Mouse (Mus musculus) forebrain, embryonic 11.5 days (tissue): ENCODE data around the gene R3hdm4. TPM values are rescaled to one million over a fixed set of nuclear protein-coding genes. Genes with fewer than 3 reads are reported as not detected.

Experiments
- ATAC-seq: fragments of 200-750 bp; cut with Nextera tagmentation; replicated peaks from 2 replicates; pipeline ENCODE4 v1.8.0; 2017; ENCODE audit warnings: moderate TSS enrichment; ENCODE audit not compliant: low FRiP score
- DNase-seq: peaks from one replicate; pipeline ENCODE4 v3.0.0-alpha.2; 2017; ENCODE audit warnings: low spot score
- H3K27ac ChIP-seq: fragments of 300-500 bp; sonication (generic); 2 replicates; pipeline ENCODE4 v1.5.1; 2014; ENCODE audit warnings: low read depth, low read length
- H3K27me3 ChIP-seq: fragments of 300-500 bp; sonication (generic); 2 replicates; pipeline ENCODE4 v1.6.1; 2014; ENCODE audit warnings: mild to moderate bottlenecking, low read length, mixed read lengths; ENCODE audit not compliant: control insufficient read depth, insufficient read depth
- H3K36me3 ChIP-seq: fragments of 300-500 bp; sonication (generic); 2 replicates; pipeline ENCODE4 v1.6.1; 2014; ENCODE audit warnings: mild to moderate bottlenecking, low read length, moderate library complexity, mixed read lengths; ENCODE audit not compliant: control insufficient read depth, insufficient read depth
- H3K4me1 ChIP-seq: fragments of 300-500 bp; sonication (generic); replicated peaks from 2 replicates; pipeline ENCODE4 v1.6.1; 2014; ENCODE audit warnings: low read length, mixed read lengths; ENCODE audit not compliant: control insufficient read depth, insufficient read depth
- H3K4me2 ChIP-seq: fragments of 300-500 bp; sonication (generic); 2 replicates; pipeline ENCODE4 v1.6.1; 2014; ENCODE audit warnings: low read depth, mild to moderate bottlenecking, low read length, moderate library complexity, mixed read lengths; ENCODE audit not compliant: severe bottlenecking
- H3K4me3 ChIP-seq: fragments of 300-500 bp; sonication (generic); 2 replicates; pipeline ENCODE4 v1.5.1; 2014; ENCODE audit warnings: low read depth, low read length
- H3K9ac ChIP-seq: fragments of 300-500 bp; sonication (generic); 2 replicates; pipeline ENCODE4 v1.6.1; 2014; ENCODE audit warnings: low read length
- H3K9me3 ChIP-seq: fragments of 300-500 bp; sonication (generic); 2 replicates; pipeline ENCODE4 v1.6.1; 2016; ENCODE audit warnings: low read length, mixed read lengths; ENCODE audit not compliant: control insufficient read depth
- WGBS: fragments of 180-500 bp; shearing (Covaris S2); extraction: QIAGEN DNeasy Blood & Tissue Kit; methylation state at CpG from one replicate; pipeline ENCODE4 v1.1.7; 2014; 5-methylcytosine and 5-hydroxymethylcytosine counted together
- polyA plus RNA-seq: library from polyadenylated mRNA; unstranded; fragments of >200 nt; fragmentation: Nextera tagmentation; extraction: Ambion mirVana; gene quantifications from 2 replicates; pipeline ENCODE4 v1.2.1, GENCODE M21; 2014

Gene R3hdm4
- polyA plus RNA-seq, 1 experiment from 2014 or later = 135 TPM

DNA sequence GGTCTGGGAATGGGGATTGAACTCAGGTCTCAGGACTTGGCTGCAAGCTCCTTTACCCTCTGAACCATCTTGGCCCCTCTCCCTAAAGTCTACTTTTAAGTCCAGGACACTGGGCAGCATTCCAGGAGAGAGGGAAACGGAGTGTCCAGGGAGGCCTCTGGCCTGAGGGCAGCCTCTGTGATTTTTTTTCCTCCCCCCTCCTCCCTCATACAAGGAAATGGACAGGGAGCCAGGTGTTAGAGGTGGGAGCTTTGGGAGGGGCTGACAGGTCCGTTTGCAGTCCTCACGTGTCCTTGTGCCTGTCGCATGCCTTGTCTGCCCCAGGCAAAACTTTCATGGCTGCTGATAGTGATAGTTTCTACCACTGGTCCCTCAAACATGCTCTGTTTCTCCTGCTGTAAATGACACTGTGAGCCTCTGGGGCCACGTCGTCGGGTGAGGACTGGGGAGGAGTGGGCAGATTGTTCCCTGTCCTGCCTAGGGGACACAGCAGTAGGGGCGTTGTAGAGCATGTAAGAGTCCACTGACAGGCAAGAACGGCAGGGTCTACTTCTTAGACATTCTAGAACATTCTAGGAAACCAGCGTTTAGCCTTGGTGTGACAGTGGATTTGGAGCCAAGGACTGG, 15.4 kb upstream of the R3hdm4 start:
- H3K4me2 ChIP-seq = no peak overlapping the region
- H3K4me3 ChIP-seq = no peak overlapping the region
- H3K9me3 ChIP-seq = no peaks in the 10 kb centered on the region
- peaks cover 3% of the 10 kb centered on the region; the same call in 1 of the 2 replicates for H3K4me1 ChIP-seq
- ATAC-seq (no peak), DNase-seq (no peak)
- no peaks in the 10 kb centered on the region for H3K27me3 ChIP-seq
- peak overlapping the region; percentile 3; the same call in 1 of the 2 replicates for H3K27ac ChIP-seq
- H3K9ac ChIP-seq = no peak overlapping the region
- 83% methylated on average over 10 of the region's 10 CpGs for WGBS
- H3K36me3 ChIP-seq = no peaks in the 10 kb centered on the region

DNA sequence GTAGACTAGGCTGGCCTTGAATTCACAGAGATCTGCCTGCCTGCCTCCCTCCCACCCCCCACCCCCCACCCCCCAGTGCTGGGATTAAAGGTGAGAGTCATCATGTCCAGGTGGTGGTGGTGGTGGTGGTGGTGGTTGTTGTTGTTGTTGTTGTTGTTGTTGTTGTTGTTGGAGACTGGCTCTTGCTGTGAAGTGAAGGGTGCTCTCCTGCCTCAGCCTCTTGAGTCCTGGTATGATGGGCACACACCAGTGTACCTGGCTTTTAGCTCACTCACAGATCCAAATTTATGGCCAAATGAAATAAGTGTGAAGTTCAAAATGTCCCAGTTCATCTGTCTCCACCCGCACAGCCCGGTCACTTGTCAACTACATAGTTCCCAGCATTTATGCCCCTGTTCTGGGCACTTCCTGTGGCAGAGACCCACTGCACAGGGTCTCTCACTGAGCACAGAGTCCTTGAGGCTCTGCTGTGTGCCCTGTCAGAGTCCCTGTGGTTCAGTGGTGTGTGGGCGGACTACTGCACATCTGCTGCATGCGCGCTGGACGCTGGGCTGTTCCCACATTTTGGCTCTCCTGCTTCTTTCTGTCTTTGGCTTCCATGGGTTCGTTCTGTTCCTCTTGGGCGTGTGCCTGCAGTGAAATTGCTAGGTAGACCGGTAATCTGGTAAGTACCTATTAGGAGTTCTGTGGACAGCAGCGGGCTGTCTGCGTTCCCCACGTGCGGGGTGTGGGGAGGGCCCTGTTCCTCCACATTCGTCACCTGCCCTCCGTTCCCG, 14.0 kb upstream of the R3hdm4 start:
- no peaks in the 10 kb centered on the region for H3K36me3 ChIP-seq
- no peak overlapping the region for H3K27ac ChIP-seq
- DNase-seq (no peak), ATAC-seq (no peak)
- 91% methylated on average over 16 of the region's 16 CpGs for WGBS
- H3K9ac ChIP-seq = no peak overlapping the region
- no peak overlapping the region for H3K4me3 ChIP-seq
- H3K4me1 ChIP-seq = peaks cover 3% of the 10 kb centered on the region; the same call in 1 of the 2 replicates
- H3K27me3 ChIP-seq = no peaks in the 10 kb centered on the region
- no peak overlapping the region for H3K4me2 ChIP-seq
- H3K9me3 ChIP-seq = no peaks in the 10 kb centered on the region

DNA sequence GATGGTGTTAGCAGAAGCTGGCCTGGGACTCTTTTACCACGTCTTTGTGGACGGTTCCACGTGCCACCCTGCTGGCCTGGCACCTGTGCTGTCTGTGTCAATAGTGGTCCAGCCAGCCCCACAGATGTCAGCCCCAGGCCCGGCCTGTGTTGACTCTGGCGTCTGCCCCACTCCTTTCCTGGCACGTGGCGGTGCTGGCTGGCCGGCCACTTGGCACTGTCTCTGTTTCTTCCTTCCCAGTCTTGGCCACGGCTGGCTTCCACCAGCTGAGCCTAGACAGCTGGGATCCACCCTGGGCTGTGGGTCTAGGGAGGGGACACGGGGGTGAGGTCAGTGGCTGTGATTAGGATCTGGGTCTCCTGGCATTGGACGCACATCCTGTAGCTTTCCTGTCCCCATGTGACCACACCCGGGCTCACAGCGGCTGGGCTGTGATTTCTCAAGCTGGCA, 13.3 kb upstream of the R3hdm4 start:
- Histone ChIP-seq H3K9ac (no peak overlapping the region), H3K36me3 (no peaks in the 10 kb centered on the region), H3K4me2 (no peak overlapping the region), H3K27ac (no peak overlapping the region), H3K4me3 (no peak overlapping the region), H3K9me3 (no peaks in the 10 kb centered on the region), H3K4me1 (peaks cover 3% of the 10 kb centered on the region; the same call in 1 of the 2 replicates), H3K27me3 (no peaks in the 10 kb centered on the region)
- ATAC-seq (no peak), DNase-seq (no peak)
- WGBS = 84% methylated on average over 13 of the region's 13 CpGs

DNA sequence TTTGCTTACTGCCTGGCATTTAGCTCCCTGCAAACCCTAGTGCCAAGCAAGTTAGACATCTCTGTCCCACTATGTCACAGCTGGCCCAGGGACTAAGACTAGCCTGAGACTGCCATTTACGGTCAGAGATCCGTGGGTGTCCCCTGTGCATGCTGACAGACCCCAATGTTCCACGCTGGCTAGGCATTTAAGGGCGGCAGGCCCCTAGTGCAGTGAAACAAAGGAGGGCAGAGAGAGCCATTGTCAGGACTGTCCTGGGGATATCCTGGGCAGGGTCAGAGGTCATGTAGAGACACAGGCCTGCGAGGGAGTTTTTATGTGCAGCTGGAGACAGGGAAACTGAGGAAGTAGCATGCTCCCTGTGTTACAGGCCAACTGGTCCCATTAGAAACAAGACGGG, 12.9 kb upstream of the R3hdm4 start:
- no peaks in the 10 kb centered on the region for H3K9me3 ChIP-seq
- H3K4me2 ChIP-seq = no peak overlapping the region
- H3K4me3 ChIP-seq = no peak overlapping the region
- no peaks in the 10 kb centered on the region for H3K36me3 ChIP-seq
- H3K27me3 ChIP-seq = no peaks in the 10 kb centered on the region
- H3K9ac ChIP-seq = no peak overlapping the region
- WGBS = 40% methylated on average over 6 of the region's 6 CpGs
- DNase-seq (no peak), ATAC-seq (no peak)
- peaks cover 6% of the 10 kb centered on the region for H3K4me1 ChIP-seq
- H3K27ac ChIP-seq = no peak overlapping the region

DNA sequence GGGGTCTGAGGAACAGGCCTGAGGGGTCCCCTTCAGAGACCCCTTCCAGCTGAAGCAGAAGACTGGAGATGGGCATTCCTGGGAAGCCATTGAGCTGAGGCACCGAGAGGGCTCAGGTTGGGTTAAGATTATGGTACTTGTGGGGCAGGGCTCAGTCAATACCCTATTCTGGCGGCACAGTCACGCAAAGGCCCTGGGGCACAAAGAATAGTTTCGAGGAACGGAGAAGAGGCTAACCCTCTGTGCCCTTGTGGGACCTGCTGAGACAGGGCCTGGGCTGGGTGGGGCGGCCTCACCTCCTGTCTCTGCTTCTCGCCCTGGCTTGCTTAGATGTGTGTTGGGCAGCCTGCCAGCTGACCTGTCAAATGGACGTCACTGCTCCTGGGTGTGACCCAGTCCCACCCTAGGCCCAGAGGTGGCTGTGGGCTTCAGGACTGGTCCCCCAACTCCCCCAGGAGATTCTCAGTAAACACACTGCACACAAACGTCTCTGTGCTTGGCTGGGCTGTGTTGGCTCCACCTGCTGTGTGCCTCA, 12.2 kb upstream of the R3hdm4 start:
- Histone ChIP-seq H3K4me3 (no peak overlapping the region), H3K36me3 (no peaks in the 10 kb centered on the region), H3K4me1 (peaks cover 9% of the 10 kb centered on the region), H3K9ac (no peak overlapping the region), H3K9me3 (no peaks in the 10 kb centered on the region), H3K27me3 (no peaks in the 10 kb centered on the region), H3K4me2 (no peak overlapping the region), H3K27ac (no peak overlapping the region)
- 74% methylated on average over 9 of the region's 9 CpGs for WGBS
- ATAC-seq (no peak), DNase-seq (no peak)

DNA sequence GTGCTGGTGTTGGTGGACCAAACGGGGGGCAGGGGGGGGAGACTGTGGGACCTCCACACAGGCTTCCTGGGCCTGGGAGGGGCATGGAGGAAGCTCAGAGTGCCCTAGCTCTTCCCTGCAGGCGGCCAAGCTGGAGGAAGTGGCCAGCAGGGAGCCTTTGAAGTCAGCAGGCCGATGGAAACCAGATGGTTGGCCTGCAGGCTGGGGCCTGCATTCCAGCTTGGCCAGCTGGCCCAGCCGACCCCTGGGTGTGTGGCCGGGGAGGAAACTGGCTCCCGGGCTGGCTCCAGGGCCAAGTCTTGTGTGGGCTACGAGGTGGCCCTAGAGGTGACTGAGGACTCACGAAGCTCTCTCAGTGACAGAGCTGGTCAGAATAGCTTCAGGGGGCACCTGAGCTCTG, 11.7 kb upstream of the R3hdm4 start:
- WGBS = 32% methylated on average over 8 of the region's 8 CpGs
- Histone ChIP-seq H3K9ac (no peak overlapping the region), H3K4me2 (no peak overlapping the region), H3K27ac (no peak overlapping the region), H3K27me3 (no peaks in the 10 kb centered on the region), H3K36me3 (no peaks in the 10 kb centered on the region), H3K4me1 (peaks cover 9% of the 10 kb centered on the region), H3K4me3 (no peak overlapping the region), H3K9me3 (no peaks in the 10 kb centered on the region)
- ATAC-seq (no peak), DNase-seq (no peak)

DNA sequence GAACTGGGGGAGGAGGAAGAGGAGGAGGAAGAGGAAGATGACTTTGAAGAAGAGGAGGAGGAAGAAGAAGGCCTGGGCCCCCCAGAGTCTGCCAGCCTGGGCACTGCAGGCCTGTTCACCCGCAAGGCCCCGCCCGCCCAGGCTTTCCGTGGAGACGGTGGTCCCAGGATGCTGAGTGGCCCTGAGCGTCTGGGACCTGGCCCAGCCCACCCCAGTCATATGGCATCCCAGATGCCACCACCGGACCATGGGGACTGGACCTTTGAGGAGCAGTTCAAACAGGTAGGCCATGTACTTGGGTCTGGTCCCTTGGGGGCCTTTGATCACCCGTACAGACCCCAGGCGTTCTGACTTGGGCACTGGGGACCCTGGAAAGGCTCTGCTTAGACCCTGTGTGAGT, 10.8 kb upstream of the R3hdm4 start:
- Histone ChIP-seq H3K27me3 (no peaks in the 10 kb centered on the region), H3K4me2 (no peak overlapping the region), H3K4me1 (peaks cover 9% of the 10 kb centered on the region), H3K9me3 (no peaks in the 10 kb centered on the region), H3K36me3 (no peaks in the 10 kb centered on the region), H3K27ac (no peak overlapping the region), H3K4me3 (no peak overlapping the region), H3K9ac (no peak overlapping the region)
- no peak for DNase-seq
- 84% methylated on average over 9 of the region's 9 CpGs for WGBS
- ATAC-seq = no peak

DNA sequence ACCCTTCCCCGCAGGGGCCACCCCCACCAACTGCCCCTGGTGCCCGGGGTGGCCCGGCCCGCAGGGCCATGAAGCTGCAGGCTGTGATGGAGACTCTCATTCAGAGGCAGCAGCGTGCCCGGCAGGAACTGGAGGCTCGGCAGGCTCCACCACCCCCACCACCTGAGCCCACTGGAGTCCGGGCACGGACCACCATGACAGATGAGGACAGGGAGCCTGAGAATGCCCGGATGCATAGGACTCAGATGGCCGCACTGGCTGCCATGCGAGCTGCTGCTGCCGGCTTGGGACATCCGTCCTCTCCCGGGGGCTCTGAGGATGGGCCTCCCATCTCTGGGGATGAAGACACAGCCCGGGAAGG, 9.8 kb upstream of the R3hdm4 start:
- Histone ChIP-seq H3K4me1 (peaks cover 9% of the 10 kb centered on the region), H3K4me2 (no peak overlapping the region), H3K9ac (no peak overlapping the region), H3K27ac (no peak overlapping the region), H3K4me3 (no peak overlapping the region), H3K27me3 (no peaks in the 10 kb centered on the region), H3K36me3 (no peaks in the 10 kb centered on the region), H3K9me3 (no peaks in the 10 kb centered on the region)
- DNase-seq (no peak), ATAC-seq (no peak)
- WGBS = 94% methylated on average over 16 of the region's 16 CpGs
